Mouse (Mus musculus) cortical plate, adult 2 months (tissue): Measurements from ENCODE around the gene Chkb. TPM values are rescaled to one million over a fixed set of nuclear protein-coding genes. Genes with fewer than 3 reads are reported as not detected.
A peak's percentile ranks its signal among the peaks of the same experiment; 100 is the strongest.

Experiments
- H3K27ac ChIP-seq: fragments of 200-500 bp; 2 replicates; pipeline ENCODE4 v1.5.1; 2012; ENCODE audit warnings: low read length, control low read depth, inconsistent platforms; ENCODE audit not compliant: insufficient read depth
- H3K4me1 ChIP-seq: fragments of 200-500 bp; 2 replicates; pipeline ENCODE4 v1.6.1; 2011; ENCODE audit warnings: low read length; ENCODE audit not compliant: control insufficient read depth, insufficient read depth
- H3K4me3 ChIP-seq: fragments of 200-500 bp; 2 replicates; pipeline ENCODE4 v1.5.1; 2011; ENCODE audit warnings: mild to moderate bottlenecking, low read length, control low read depth; ENCODE audit not compliant: insufficient read depth
- CTCF ChIP-seq: fragments of 200-500 bp; IDR thresholded peaks from 2 replicates; pipeline ENCODE4 v1.5.1; 2011; ENCODE audit warnings: mild to moderate bottlenecking, control low read depth, low read length; ENCODE audit not compliant: insufficient read depth; ENCODE audit errors: extremely low read depth
- POLR2A ChIP-seq: fragments of 200-500 bp; IDR thresholded peaks from 2 replicates; pipeline ENCODE4 v1.6.1; 2011; ENCODE audit warnings: mild to moderate bottlenecking, low read length, control low read depth; ENCODE audit not compliant: insufficient read depth; ENCODE audit errors: extremely low read depth
- polyA plus RNA-seq: library from polyadenylated mRNA; depleted of rRNA; stranded (reverse); fragments of >200 nt; gene quantifications from 2 replicates; pipeline ENCODE4 v1.2.3, GENCODE M21; 2012; rRNA removed

Chkb gene
- polyA plus RNA-seq, 1 experiment = 60.0 TPM

DNA sequence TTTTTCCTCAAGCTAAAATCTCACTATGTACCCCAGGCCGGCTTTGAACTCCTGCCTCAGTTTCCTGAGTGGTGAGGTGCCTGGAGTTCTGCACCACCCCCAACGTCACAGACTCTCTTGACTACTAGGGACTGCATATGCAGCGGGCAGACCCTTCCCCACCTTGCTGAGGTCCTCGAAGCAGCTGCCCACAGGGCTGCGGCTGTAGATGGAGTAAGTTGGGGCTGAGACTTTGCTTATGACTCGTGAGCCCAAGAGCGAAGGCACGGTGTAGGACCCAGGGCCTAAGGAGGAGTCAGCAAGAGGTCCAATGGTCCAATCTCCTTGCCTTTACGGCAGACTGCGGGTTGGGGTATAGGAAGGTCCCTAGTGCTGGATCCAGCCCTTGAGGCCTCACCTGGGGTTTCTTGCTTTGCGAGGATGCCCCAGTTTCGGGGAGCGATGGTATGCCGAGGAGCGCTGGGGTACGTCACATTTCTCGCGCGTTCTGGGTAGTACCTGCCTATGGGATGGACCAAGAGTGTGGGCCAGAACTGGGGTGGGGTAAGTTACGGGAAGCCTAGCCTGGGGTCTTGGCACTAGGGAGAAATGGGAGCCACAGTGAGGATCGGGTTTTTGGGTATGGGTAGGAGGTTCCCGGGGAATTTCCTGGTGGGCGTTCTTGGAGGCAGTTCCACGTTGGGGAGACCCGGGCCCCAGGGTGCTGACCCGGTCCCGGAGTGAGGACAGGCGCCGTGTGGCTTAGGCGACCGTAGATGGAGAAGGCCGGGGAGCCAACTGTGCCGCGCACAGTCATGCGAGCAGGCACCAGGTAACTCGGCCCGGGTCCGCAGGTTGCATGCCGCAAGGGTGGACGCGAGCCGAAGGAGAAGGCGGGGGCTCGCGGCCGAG is 51.5 kb downstream of the Chkb start:
- Histone ChIP-seq H3K27ac (no peak overlapping the region), H3K4me3 (peak overlapping the region; percentile 44), H3K4me1 (no peaks in the 10 kb centered on the region)
- no peak for TF ChIP-seq POLR2A
- TF ChIP-seq CTCF = no peak

- no peak overlapping the region for H3K27ac ChIP-seq
Measured at GRCm38 (mm10) chr15:89377362-89377761, 52.3 kb downstream of the Chkb start.

DNA sequence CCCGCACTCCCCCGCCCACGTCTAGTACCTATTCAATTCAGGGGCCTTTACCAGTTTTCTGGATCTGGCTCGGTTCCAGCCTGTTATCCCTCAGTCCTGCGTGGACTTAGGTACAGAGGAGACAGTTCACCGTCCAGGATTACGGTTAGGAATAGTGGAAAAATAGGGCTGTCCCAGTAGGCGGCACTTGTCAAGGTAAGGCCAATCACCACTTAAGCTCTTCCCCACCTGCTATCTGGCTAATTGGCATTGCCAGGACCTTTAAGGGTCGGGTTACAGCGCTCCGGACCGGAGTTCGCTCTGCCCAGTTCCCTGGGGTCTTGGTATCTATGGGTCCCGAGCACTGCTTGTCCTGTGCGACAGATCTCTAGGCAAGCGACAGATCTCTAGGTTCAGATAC is 52.8 kb downstream of the Chkb start, which contains the start of gene Tymp:
Gene Tymp, minus strand, starts transcription at position 83 of the 400 bp plus-strand sequence.
- TF ChIP-seq POLR2A (no peak), CTCF (no peak)
- no peak within 1 kb of the TSS; the same call in 1 of the 2 replicates for H3K4me3 ChIP-seq
- no peak within 1 kb of the TSS for H3K27ac ChIP-seq
- H3K4me1 ChIP-seq = no peaks in the 10 kb centered on the region

More at GRCm38 (mm10) chr15:89377362-89377761, 52.3 kb downstream of the Chkb start:
- Histone ChIP-seq H3K4me3 (no peak overlapping the region), H3K4me1 (no peaks in the 10 kb centered on the region)
- TF ChIP-seq POLR2A (no peak), CTCF (no peak)

Other genes with a start within 250 kb of the Chkb start
- 51.0 and 52.9 TPM in 2 replicates for gene Plxnb2, start 249.1 kb downstream of the Chkb start, polyA plus RNA-seq
- 137 and 148 TPM in 2 replicates for gene Dennd6b, start 233.4 kb downstream of the Chkb start, polyA plus RNA-seq
- 119 and 135 TPM in 2 replicates for gene Ppp6r2, start 218.4 kb downstream of the Chkb start, polyA plus RNA-seq
- 264 and 276 TPM in 2 replicates for gene Sbf1, start 114.6 kb downstream of the Chkb start, polyA plus RNA-seq
- gene Adm2, start 107.2 kb downstream of the Chkb start, polyA plus RNA-seq = not detected in 2 replicates
- gene Miox, start 95.5 kb downstream of the Chkb start, polyA plus RNA-seq = not detected in 2 replicates
- gene Lmf2, start 74.2 kb downstream of the Chkb start, polyA plus RNA-seq = 12.8 and 13.5 TPM in 2 replicates
- gene Ncaph2, start 74.2 kb downstream of the Chkb start, polyA plus RNA-seq = 119 TPM in 2 replicates
- 35.2 and 36.9 TPM in 2 replicates for gene Sco2, start 56.1 kb downstream of the Chkb start, polyA plus RNA-seq
- 3.1 and 3.7 TPM in 2 replicates for gene Tymp, start 52.9 kb downstream of the Chkb start, polyA plus RNA-seq
- gene Odf3b, start 50.6 kb downstream of the Chkb start, polyA plus RNA-seq = 5.4 and 5.6 TPM in 2 replicates
- 0.71 and 0.85 TPM in 2 replicates for gene Klhdc7b, start 45.0 kb downstream of the Chkb start, polyA plus RNA-seq
- gene Syce3, start 19.4 kb downstream of the Chkb start, polyA plus RNA-seq = 0.33 TPM in 1 of 2 replicates, not detected in the other
- gene Cpt1b, start 4.0 kb downstream of the Chkb start, polyA plus RNA-seq = 2.5 and 2.7 TPM in 2 replicates
- gene C730034F03Rik, start 319 bp downstream of the Chkb start, polyA plus RNA-seq = 2.8 and 3.2 TPM in 2 replicates
- gene Gm44502, start 212 bp downstream of the Chkb start, polyA plus RNA-seq = 0.08 and 0.21 TPM in 2 replicates
- gene Mapk8ip2, start 24.0 kb upstream of the Chkb start, polyA plus RNA-seq = 141 and 146 TPM in 2 replicates
- gene Arsa, start 47.5 kb upstream of the Chkb start, polyA plus RNA-seq = 39.9 and 40.2 TPM in 2 replicates
- 98.8 and 99.7 TPM in 2 replicates for gene Shank3, start 69.7 kb upstream of the Chkb start, polyA plus RNA-seq
- gene Acr, start 138.4 kb upstream of the Chkb start, polyA plus RNA-seq = 3.2 and 4.4 TPM in 2 replicates
- 96.6 and 101 TPM in 2 replicates for gene Rabl2, start 162.0 kb upstream of the Chkb start, polyA plus RNA-seq